Mouse (Mus musculus): ENCODE results near the gene Asf1a. TPM values are rescaled to one million over a fixed set of nuclear protein-coding genes. Genes with fewer than 3 reads are reported as not detected.
"Not testable (repeated sequence)": the region's sequence is repeated elsewhere in the genome, so short reads cannot be mapped to it uniquely, and the experiment has no call there.

The Asf1a gene
- total RNA-seq, 4 experiments from 2014 or later = 22.3 to 25.6 (median 23.3) TPM

- DNase-seq (ENCODE audit: low spot score in 2 of 2) = no peak
Observed at GRCm38 (mm10) chr10:53635246-53635971, 38.9 kb downstream of the Asf1a start.

- no peak for DNase-seq (ENCODE audit: low spot score in 2 of 2)
Observed at GRCm38 (mm10) chr10:53641507-53641906, 45.0 kb downstream of the Asf1a start.

- DNase-seq (ENCODE audit: low spot score in 2 of 2) = no peak
Observed at GRCm38 (mm10) chr10:53650683-53651082, 54.1 kb downstream of the Asf1a start.

GRCm38 (mm10) chr10:53654239-53654638, 57.7 kb downstream of the Asf1a start:
- DNase-seq (ENCODE audit: low spot score in 2 of 2) = not testable (repeated sequence)

Other genes starting within 250 kb of the Asf1a start
- gene Cep85l, start 216.8 kb upstream of the Asf1a start, total RNA-seq (2022) = 10 to 100 TPM; 18.3 to 23.7 (median 20.7) TPM
- 10 to 100 TPM in 1 of 4 experiments, 1 to 10 TPM in 3; 6.6 to 10.7 (median 7.0) TPM for gene Mcm9, start 33.7 kb downstream of the Asf1a start, total RNA-seq (2022)
- gene Fam184a, start 154.4 kb downstream of the Asf1a start, total RNA-seq (2022) = 10 to 100 TPM; 30.3 to 32.8 (median 30.8) TPM

Data from left cerebral cortex, adult 8-10 months (tissue).